Mouse (Mus musculus) neural tube, embryonic 11.5 days (tissue): ENCODE measurements around the gene Rnaset2b. TPM values are rescaled to one million over a fixed set of nuclear protein-coding genes. Genes with fewer than 3 reads are reported as not detected.
"Not testable (repeated sequence)": the region's sequence is repeated elsewhere in the genome, so short reads cannot be mapped to it uniquely, and the experiment has no call there.

Experiments used
- ATAC-seq: fragments of 200-750 bp; cut with Nextera tagmentation; 2 replicates; pipeline ENCODE4 v1.8.0; 2017; ENCODE audit warnings: moderate number of reproducible peaks, mild to moderate bottlenecking, moderate TSS enrichment, moderate library complexity; ENCODE audit not compliant: insufficient read depth, low FRiP score, low TSS enrichment
- DNase-seq: peaks from one replicate; pipeline ENCODE4 v3.0.0-alpha.2; 2015; ENCODE audit warnings: low spot score
- H3K27ac ChIP-seq: fragments of 300-500 bp; sonication (generic); 2 replicates; pipeline ENCODE4 v1.5.1; 2014; ENCODE audit warnings: low read depth, mild to moderate bottlenecking, low read length
- H3K27me3 ChIP-seq: fragments of 300-500 bp; sonication (generic); 2 replicates; pipeline ENCODE4 v1.6.1; 2014; ENCODE audit warnings: mild to moderate bottlenecking, low read length, mixed read lengths; ENCODE audit not compliant: control insufficient read depth, insufficient read depth
- H3K36me3 ChIP-seq: fragments of 300-500 bp; sonication (generic); 2 replicates; pipeline ENCODE4 v1.6.1; 2014; ENCODE audit warnings: mild to moderate bottlenecking, low read length, moderate library complexity, mixed read lengths; ENCODE audit not compliant: control insufficient read depth, insufficient read depth
- H3K4me1 ChIP-seq: fragments of 300-500 bp; sonication (generic); 2 replicates; pipeline ENCODE4 v1.6.1; 2014; ENCODE audit warnings: low read length, mixed read lengths; ENCODE audit not compliant: control insufficient read depth, insufficient read depth
- H3K4me2 ChIP-seq: fragments of 300-500 bp; sonication (generic); 2 replicates; pipeline ENCODE4 v1.6.1; 2014; ENCODE audit warnings: low read depth, mild to moderate bottlenecking, moderate library complexity
- H3K4me3 ChIP-seq: fragments of 300-500 bp; sonication (generic); 2 replicates; pipeline ENCODE4 v1.5.1; 2014; ENCODE audit warnings: low read depth, low read length
- H3K9ac ChIP-seq: fragments of 300-500 bp; sonication (generic); 2 replicates; pipeline ENCODE4 v1.6.1; 2014; ENCODE audit warnings: mild to moderate bottlenecking, low read length
- H3K9me3 ChIP-seq: fragments of 300-500 bp; sonication (generic); 2 replicates; pipeline ENCODE4 v1.6.1; 2016; ENCODE audit warnings: low read length; ENCODE audit not compliant: control insufficient read depth
- WGBS: fragments of 180-500 bp; shearing (Covaris S2); extraction: QIAGEN DNeasy Blood & Tissue Kit; methylation state at CpG from one replicate; pipeline ENCODE4 v1.1.7; 2014; 5-methylcytosine and 5-hydroxymethylcytosine counted together
- polyA plus RNA-seq: library from polyadenylated mRNA; unstranded; fragments of >200 nt; fragmentation: Nextera tagmentation; extraction: Ambion mirVana; gene quantifications from 2 replicates; pipeline ENCODE4 v1.2.1, GENCODE M21; 2014

Rnaset2b gene
- polyA plus RNA-seq, 1 experiment from 2014 or later: 110 TPM

DNA sequence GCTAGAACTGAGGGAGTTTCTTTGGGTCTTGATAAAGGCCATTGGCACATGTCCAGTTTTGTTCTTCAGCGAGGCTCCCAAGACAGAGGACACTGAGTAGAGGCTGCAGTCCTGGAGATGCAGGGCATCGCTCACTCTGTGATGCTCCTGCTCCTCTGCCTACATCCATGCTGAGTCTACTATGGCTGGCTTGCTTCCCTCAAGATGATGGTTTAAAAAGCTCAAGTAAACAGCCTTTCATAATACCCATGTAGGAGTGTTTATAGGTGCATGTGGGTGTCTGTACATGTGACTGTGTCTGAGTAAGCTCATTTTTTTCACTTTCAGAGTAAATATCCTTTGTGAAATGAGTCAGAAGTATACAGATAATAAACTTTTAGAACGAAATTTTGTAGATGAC, 4.6 kb downstream of the Rnaset2b start:
- not testable (repeated sequence) for H3K4me2 ChIP-seq, H3K36me3 ChIP-seq, DNase-seq, H3K9ac ChIP-seq, H3K9me3 ChIP-seq, H3K27ac ChIP-seq, H3K27me3 ChIP-seq, ATAC-seq, H3K4me3 ChIP-seq, H3K4me1 ChIP-seq
- WGBS: 71% methylated on average over 3 of the region's 3 CpGs

DNA sequence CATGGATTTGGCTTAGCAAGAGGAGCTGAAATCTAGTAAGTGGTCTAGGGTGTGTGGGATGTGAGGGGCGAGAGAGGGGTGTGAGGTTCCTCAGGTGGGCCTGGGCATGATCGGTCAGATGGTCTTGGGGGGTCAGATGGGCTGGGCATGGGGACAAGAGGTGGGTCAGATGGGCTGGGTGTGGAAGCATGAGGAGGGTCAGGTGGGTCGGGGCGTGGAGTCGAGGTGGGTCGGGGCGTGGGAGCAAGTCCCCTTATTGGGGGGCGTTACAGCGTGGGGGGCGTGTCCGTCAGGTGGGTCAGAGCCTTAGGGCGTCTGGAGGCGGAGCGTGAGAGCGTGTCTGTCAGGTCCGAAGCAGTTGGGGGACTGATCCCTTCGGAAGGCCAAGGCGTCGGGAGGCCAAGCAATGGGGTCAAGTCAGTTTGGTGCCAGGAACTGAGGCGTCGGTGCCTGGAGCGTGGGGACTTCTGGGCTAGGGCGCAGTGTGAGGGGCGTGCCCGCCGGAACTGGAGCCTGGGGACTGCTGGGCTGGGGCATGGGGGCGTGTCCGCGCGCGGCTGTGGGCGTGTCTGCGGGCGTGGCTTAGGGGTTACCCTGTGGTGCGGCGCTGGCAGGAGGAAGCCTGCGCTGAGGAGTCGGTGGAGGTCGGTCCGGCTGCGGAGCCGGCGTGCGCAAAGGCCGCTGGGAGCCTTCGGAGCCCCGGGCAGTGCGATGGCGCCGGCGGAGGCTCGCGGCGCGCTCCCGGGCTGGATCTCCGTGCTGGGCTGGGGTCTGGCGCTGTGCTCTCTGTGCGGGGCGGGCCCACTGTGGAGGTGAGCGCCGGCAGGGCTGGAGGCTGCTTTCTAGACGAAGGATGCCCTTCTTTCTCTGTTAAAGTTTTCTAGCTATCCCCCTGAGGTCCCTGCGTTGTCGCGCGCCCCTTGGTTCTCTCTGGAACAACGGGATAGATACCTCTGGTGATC, 8.1 kb downstream of the Rnaset2b start, which contains the start of gene Gm49721:
Gene Gm49721 (plus strand): TSS at position 618 of the 962 bp plus-strand sequence.
- 0% methylated on average over 37 of the region's 68 CpGs for WGBS
- not testable (repeated sequence) for H3K27me3 ChIP-seq, H3K4me1 ChIP-seq, H3K9me3 ChIP-seq, H3K36me3 ChIP-seq, H3K27ac ChIP-seq
- peak within 1 kb of the TSS; percentile 44 for H3K4me2 ChIP-seq
- DNase-seq: peak; percentile 47
- H3K9ac ChIP-seq: peak within 1 kb of the TSS; percentile 55
- ATAC-seq: peak; percentile 99
- peak within 1 kb of the TSS; percentile 41 for H3K4me3 ChIP-seq

DNA sequence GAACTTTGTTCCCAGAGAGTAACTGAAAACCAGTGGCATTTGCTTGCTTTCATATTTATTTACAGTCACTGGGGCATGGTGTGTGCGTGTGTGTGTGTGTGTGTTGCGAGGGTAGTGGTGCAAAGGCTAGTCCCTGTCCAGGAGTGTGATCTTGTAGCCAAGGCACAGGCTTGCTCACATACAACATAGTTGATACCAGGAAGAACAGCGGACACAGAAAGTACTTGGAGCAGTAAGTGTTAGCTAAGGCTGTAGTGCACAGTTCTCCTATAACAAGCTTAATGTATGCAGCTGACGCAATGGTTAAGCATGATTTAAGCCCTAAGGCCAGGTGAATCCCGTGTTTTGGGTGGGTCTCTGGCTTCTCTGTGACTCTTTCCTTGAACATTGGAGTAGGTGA, 8.9 kb downstream of the Rnaset2b start:
- H3K9me3 ChIP-seq, H3K27ac ChIP-seq, H3K9ac ChIP-seq, H3K27me3 ChIP-seq, H3K4me1 ChIP-seq, DNase-seq, H3K36me3 ChIP-seq: not testable (repeated sequence)
- Histone ChIP-seq H3K4me2 (peak overlapping the region; percentile 44), H3K4me3 (peak overlapping the region; percentile 41)
- ATAC-seq: peak; percentile 10; the same call in 1 of the 2 replicates
- 35% methylated on average over 5 of the region's 5 CpGs for WGBS

DNA sequence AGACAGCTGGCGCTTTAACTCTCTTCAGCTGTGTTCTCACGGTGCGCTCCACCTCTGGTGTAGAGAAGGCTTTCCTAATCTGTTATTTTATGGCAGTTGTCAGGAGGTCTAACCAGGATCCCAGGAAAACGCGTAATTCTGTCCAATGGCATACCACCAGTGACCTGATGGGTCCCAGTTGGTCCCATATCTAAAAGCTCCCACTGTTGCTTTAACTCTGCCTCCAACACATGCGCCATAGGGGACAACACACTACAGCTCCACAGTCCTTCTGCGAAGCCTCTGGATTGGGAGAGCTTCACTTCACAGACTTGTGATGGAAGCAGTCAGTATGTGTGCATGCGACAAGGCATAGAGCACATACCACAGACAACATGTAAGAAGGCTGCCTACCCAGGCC, 9.7 kb downstream of the Rnaset2b start:
- H3K4me2 ChIP-seq, H3K36me3 ChIP-seq, H3K9ac ChIP-seq, DNase-seq, H3K9me3 ChIP-seq, H3K4me3 ChIP-seq, ATAC-seq, H3K27ac ChIP-seq, H3K27me3 ChIP-seq, H3K4me1 ChIP-seq: not testable (repeated sequence)
- 94% methylated on average over 5 of the region's 8 CpGs for whole genome bisulfite sequencing

DNA sequence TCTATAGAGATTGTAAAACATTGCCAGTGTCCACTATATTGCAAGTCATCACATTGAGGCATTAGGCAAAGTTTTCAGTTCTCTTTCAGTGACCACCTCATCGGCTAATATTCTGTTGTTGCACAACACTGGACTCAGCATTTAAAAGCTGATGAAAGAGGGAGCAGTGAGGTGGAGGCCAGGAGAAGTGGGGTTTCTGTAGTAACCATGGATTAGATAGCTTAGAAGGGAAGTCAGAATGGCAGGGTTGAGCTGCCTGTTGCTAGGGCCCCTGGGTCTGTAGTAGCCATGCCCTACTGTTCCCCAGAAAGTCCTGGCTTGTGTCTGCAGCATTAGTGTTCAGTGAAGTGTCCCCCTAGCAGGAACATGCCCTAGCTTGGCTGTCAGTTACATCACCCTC, 15.7 kb downstream of the Rnaset2b start:
- not testable (repeated sequence) for H3K4me2 ChIP-seq

DNA sequence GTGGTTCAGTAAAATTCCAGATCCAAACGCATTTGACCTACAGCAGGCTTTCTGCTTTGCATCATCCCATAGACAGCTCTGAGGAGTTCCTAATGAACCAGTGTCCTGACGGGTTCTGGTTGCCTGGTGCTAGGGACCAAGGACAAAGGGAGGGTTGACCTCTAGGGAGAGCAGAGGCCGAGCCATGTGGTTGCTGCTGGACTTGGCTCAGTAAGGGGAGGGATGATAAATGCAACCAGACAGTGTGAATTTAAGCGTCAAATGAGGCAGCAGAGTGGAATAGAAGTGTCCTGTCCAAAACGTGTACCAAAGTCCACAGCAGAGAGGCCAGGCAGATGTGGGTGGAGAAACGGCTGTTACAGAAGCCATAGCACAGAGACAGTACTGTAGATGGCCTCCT, 25.1 kb downstream of the Rnaset2b start:
- H3K27me3 ChIP-seq, H3K9ac ChIP-seq, DNase-seq, H3K27ac ChIP-seq, H3K9me3 ChIP-seq, H3K4me2 ChIP-seq, H3K36me3 ChIP-seq, H3K4me1 ChIP-seq, ATAC-seq, H3K4me3 ChIP-seq: not testable (repeated sequence)
- WGBS: no CpG with 5 or more reads among the region's 6 CpGs

More for the DNA sequence above, 15.7 kb downstream of the Rnaset2b start:
- not testable (repeated sequence) for ATAC-seq, H3K27me3 ChIP-seq, H3K27ac ChIP-seq, H3K36me3 ChIP-seq, H3K9ac ChIP-seq, DNase-seq, H3K4me1 ChIP-seq, H3K9me3 ChIP-seq, H3K4me3 ChIP-seq
- WGBS: 97% methylated on average over 1 of the region's 1 CpGs

DNA sequence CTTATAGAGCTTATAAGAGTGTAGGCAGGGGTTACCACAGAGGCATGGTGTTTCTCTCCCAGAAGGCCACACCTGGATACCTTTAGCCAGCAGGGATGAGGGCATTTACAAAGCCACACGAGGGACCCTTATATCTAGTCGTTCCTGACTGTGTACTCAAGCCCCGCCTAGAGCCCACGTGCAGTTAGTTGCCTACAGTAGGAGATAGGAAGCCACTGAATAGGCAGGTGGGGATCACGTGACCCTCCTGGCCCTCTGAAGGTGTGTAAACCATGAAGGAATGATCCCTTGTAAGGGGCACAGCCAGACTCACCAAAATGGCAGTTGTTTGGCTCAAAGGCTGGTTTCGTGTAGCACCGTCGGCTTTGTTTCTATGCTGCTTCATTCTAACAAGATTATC, 26.4 kb downstream of the Rnaset2b start:
- not testable (repeated sequence) for DNase-seq, H3K36me3 ChIP-seq, ATAC-seq, H3K27ac ChIP-seq, H3K4me3 ChIP-seq, H3K9me3 ChIP-seq, H3K27me3 ChIP-seq, H3K4me2 ChIP-seq, H3K4me1 ChIP-seq, H3K9ac ChIP-seq
- WGBS: 90% methylated on average over 8 of the region's 8 CpGs

DNA sequence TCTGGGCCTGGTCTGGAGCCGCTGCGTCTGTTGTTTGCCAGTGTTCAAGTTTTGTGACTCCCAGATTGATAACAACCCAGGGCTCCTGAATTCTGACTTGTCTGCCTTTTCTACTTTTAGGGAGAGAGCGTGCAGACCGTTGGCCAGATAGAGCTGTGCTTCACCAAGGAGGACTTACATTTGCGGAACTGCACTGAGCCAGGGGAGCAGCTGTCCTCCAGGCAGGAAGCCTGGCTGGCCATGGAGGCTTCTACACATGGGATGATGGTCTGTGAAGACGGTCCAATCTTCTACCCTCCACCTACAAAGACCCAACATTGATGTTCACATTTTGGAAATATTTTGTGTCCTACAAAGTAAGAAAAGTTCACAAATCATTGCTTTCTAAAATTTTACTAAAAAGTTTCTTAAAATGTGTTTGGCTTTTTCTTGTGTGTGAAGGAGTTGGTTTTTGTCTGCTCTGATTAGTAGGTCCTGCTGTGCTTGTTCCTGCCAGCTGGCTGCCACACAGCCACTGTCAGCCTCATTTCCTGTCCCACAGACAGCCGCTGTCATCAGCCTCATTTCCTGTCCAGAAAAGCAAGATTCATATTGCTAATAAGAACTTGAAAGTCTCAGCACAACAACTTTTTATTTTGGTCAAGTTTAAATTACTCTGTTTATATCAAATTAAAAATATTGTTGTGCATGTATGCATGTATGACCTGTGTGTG, 27.5 kb downstream of the Rnaset2b start:
- not testable (repeated sequence) for ATAC-seq

More for the DNA sequence above, 27.5 kb downstream of the Rnaset2b start:
- not testable (repeated sequence) for H3K27ac ChIP-seq, H3K36me3 ChIP-seq, H3K4me2 ChIP-seq, H3K9ac ChIP-seq, H3K4me3 ChIP-seq, H3K27me3 ChIP-seq, DNase-seq, H3K9me3 ChIP-seq, H3K4me1 ChIP-seq
- WGBS: no CpG with 5 or more reads among the region's 7 CpGs
